Mouse (Mus musculus): ENCODE data around the gene Smchd1. TPM values are rescaled to one million over a fixed set of nuclear protein-coding genes. Genes with fewer than 3 reads are reported as not detected.

Gene Smchd1
- polyA plus RNA-seq, 1 experiment = 23.3 TPM

- WGBS = 90% methylated on average over 4 of the region's 4 CpGs
- DNase-seq = no peak
- Histone ChIP-seq H3K4me1 (replicated peaks; ENCODE audit: control insufficient read depth, insufficient read depth, low read length) (no peaks in the 10 kb centered on the region), H3K27ac (ENCODE audit: control insufficient read depth, insufficient read depth, low read length) (no peak overlapping the region), H3K4me3 (ENCODE audit: control insufficient read depth, insufficient read depth, low read length) (no peak overlapping the region), H3K27me3 (ENCODE audit: control insufficient read depth, insufficient read depth, low read length) (no peaks in the 10 kb centered on the region), H3K36me3 (ENCODE audit: control insufficient read depth, insufficient read depth, low read length) (no peaks in the 10 kb centered on the region)
- TF ChIP-seq POLR2A (IDR thresholded peaks at IDR 0.05; ENCODE audit: control insufficient read depth, extremely low read depth, insufficient read depth, low read length, poor library complexity) (no peak), CTCF (IDR thresholded peaks at IDR 0.05; ENCODE audit: borderline replicate concordance, control insufficient read depth, extremely low read depth, insufficient read depth, low read length, poor library complexity) (no peak)
Observed at GRCm38 (mm10) chr17:71299879-71300278, 175.3 kb downstream of the Smchd1 start.

GRCm38 (mm10) chr17:71294570-71294969, 180.6 kb downstream of the Smchd1 start:
- H3K4me1 ChIP-seq (replicated peaks; ENCODE audit: control insufficient read depth, insufficient read depth, low read length) = no peaks in the 10 kb centered on the region
- WGBS = 88% methylated on average over 3 of the region's 3 CpGs
- TF ChIP-seq POLR2A (IDR thresholded peaks at IDR 0.05; ENCODE audit: control insufficient read depth, extremely low read depth, insufficient read depth, low read length, poor library complexity) (no peak), CTCF (IDR thresholded peaks at IDR 0.05; ENCODE audit: borderline replicate concordance, control insufficient read depth, extremely low read depth, insufficient read depth, low read length, poor library complexity) (no peak)
- DNase-seq = no peak
- no peak overlapping the region for H3K4me3 ChIP-seq (ENCODE audit: control insufficient read depth, insufficient read depth, low read length)
- H3K36me3 ChIP-seq (ENCODE audit: control insufficient read depth, insufficient read depth, low read length) = no peaks in the 10 kb centered on the region
- H3K27me3 ChIP-seq (ENCODE audit: control insufficient read depth, insufficient read depth, low read length) = no peaks in the 10 kb centered on the region
- H3K27ac ChIP-seq (ENCODE audit: control insufficient read depth, insufficient read depth, low read length) = no peak overlapping the region

Other genes with a start within 250 kb of the Smchd1 start
- gene Emilin2, start 163.4 kb downstream of the Smchd1 start, polyA plus RNA-seq (2012; rRNA removed) = 5.9 and 8.7 TPM in 2 replicates
- gene Gm4707, start 15.4 kb downstream of the Smchd1 start, polyA plus RNA-seq (2012; rRNA removed) = 2.7 and 2.9 TPM in 2 replicates
- gene Ndc80, start 51.5 kb upstream of the Smchd1 start, polyA plus RNA-seq (2012; rRNA removed) = 3.0 and 3.7 TPM in 2 replicates
- gene Spdya, start 76.7 kb upstream of the Smchd1 start, polyA plus RNA-seq (2012; rRNA removed) = not detected in 2 replicates
- gene Wdr43, start 140.6 kb upstream of the Smchd1 start, polyA plus RNA-seq (2012; rRNA removed) = 16.1 and 20.5 TPM in 2 replicates
- gene Togaram2, start 197.9 kb upstream of the Smchd1 start, polyA plus RNA-seq (2012; rRNA removed) = 0.26 and 0.51 TPM in 2 replicates

Measured in thymus, adult 2 months (tissue).